Mouse (Mus musculus): Measurements from ENCODE around the gene Ech1. TPM values are rescaled to one million over a fixed set of nuclear protein-coding genes. Genes with fewer than 3 reads are reported as not detected.

Gene Ech1
- total RNA-seq, 1 experiment, result 64.1 TPM

DNA sequence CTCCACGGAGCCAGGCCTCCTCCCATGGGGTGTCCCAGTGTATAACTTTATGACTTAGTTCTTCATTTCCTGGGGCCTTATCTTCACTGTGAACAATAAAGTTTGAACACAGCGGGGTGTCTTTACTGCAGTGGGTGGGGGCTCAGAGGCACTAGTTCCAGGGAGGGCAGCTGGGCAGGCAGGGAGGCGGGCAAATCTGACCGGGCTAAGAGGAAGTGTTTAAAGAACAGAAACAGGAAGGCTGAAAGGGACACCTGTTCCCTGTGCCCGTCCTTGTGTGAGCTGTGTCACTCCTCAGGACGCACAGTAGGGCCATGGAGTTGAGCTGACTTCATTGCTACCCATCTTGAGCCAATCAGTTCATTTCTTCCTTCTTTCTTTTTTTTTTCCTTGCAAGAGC is 7.1 kb downstream of the Ech1 start:
- H3K9me3 ChIP-seq (ENCODE audit: control insufficient read depth, insufficient read depth, low read depth, low read length), result no peaks in the 10 kb centered on the region
- TF ChIP-seq ZC3H11A (IDR thresholded peaks at IDR 0.05; ENCODE audit: borderline replicate concordance, low read depth, low read length), result no peak
- no peak overlapping the region for H3K4me3 ChIP-seq (ENCODE audit: insufficient read depth in 1 of 2, low read depth in 1 of 2, low read length in 2 of 2, poor library complexity in 1 of 2, severe bottlenecking in 1 of 2)
- in situ Hi-C loops (cut with MboI; ENCODE audit: low sequenced_read_pairs in 2 of 2, unreplicated experiment in 2 of 2), result no loop called here
- no peak overlapping the region for H3K27ac ChIP-seq (ENCODE audit: insufficient read depth, low read depth, low read length, poor library complexity, severe bottlenecking)
- H3K9ac ChIP-seq (ENCODE audit: insufficient read depth, low read depth, low read length, poor library complexity, severe bottlenecking), result no peak overlapping the region; the same call in 1 of the 2 replicates
- no peaks in the 10 kb centered on the region for H3K4me1 ChIP-seq (ENCODE audit: control insufficient read depth in 2 of 2, insufficient read depth in 2 of 2, low read length in 2 of 2, poor library complexity in 1 of 2)
- peaks cover 13% of the 10 kb centered on the region for H3K36me3 ChIP-seq (ENCODE audit: control insufficient read depth, insufficient read depth, low read length, poor library complexity, severe bottlenecking)
- DNase-seq (ENCODE audit: low read depth, low spot score), result no peak

GRCm38 (mm10) chr7:28833723-28834347 is 8.8 kb downstream of the Ech1 start, which contains the start of gene Lgals4:
Lgals4 (plus strand) TSS chr7:28833854.
- Histone ChIP-seq H3K36me3 (ENCODE audit: control insufficient read depth, insufficient read depth, low read length, poor library complexity, severe bottlenecking) (peaks cover 13% of the 10 kb centered on the region), H3K9me3 (ENCODE audit: control insufficient read depth, insufficient read depth, low read depth, low read length) (no peaks in the 10 kb centered on the region)
- in situ Hi-C loops (cut with MboI; ENCODE audit: low sequenced_read_pairs in 2 of 2, unreplicated experiment in 2 of 2), result no loop called here

DNA sequence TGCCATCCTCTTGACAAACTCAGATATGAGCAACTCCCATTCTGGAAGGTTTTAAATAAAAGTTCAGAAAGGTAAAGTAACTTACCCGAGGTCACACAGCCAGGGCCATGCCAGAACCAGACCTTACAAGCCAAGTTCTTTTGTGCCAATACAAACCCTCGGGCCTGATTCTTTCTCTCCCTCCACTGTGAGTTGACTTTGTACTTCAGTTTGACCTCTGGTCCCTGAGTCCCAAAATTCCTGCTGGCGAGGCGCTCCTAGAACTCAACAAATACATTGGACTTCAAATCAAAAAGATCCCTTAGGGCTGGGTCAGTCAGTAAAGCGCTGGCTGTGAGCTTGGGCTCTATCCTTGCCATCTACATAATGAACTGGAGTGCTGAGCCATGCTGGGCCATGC is 11.9 kb downstream of the Ech1 start:
- H3K36me3 ChIP-seq (ENCODE audit: control insufficient read depth, insufficient read depth, low read length, poor library complexity, severe bottlenecking), result no peaks in the 10 kb centered on the region
- no peak for DNase-seq (ENCODE audit: low read depth, low spot score)
- H3K9ac ChIP-seq (ENCODE audit: insufficient read depth, low read depth, low read length, poor library complexity, severe bottlenecking), result no peak overlapping the region
- H3K4me3 ChIP-seq (ENCODE audit: insufficient read depth in 1 of 2, low read depth in 1 of 2, low read length in 2 of 2, poor library complexity in 1 of 2, severe bottlenecking in 1 of 2), result no peak overlapping the region
- TF ChIP-seq HCFC1 (IDR thresholded peaks at IDR 0.05; ENCODE audit: borderline replicate concordance, insufficient read depth, low read length), result no peak
- no peak for TF ChIP-seq ZNF384 (IDR thresholded peaks at IDR 0.05; ENCODE audit: low read depth, low read length)
- no peak for TF ChIP-seq ZC3H11A (IDR thresholded peaks at IDR 0.05; ENCODE audit: borderline replicate concordance, low read depth, low read length)
- no peak for TF ChIP-seq CHD2 (IDR thresholded peaks at IDR 0.05; ENCODE audit: low read depth, low read length)
- no peak for TF ChIP-seq MAFK (IDR thresholded peaks at IDR 0.05; ENCODE audit: insufficient read depth, low read depth, low read length)
- H3K27ac ChIP-seq (ENCODE audit: insufficient read depth, low read depth, low read length, poor library complexity, severe bottlenecking), result no peak overlapping the region
- in situ Hi-C loops (cut with MboI; ENCODE audit: low sequenced_read_pairs in 2 of 2, unreplicated experiment in 2 of 2), result no loop called here
- H3K9me3 ChIP-seq (ENCODE audit: control insufficient read depth, insufficient read depth, low read depth, low read length), result no peaks in the 10 kb centered on the region
- no peaks in the 10 kb centered on the region for H3K4me1 ChIP-seq (ENCODE audit: control insufficient read depth in 2 of 2, insufficient read depth in 2 of 2, low read length in 2 of 2, poor library complexity in 1 of 2)

More at GRCm38 (mm10) chr7:28833723-28834347, 8.8 kb downstream of the Ech1 start, which contains the start of gene Lgals4:
- TF ChIP-seq ZNF384 (IDR thresholded peaks at IDR 0.05; ENCODE audit: low read depth, low read length) (no peak), ZC3H11A (IDR thresholded peaks at IDR 0.05; ENCODE audit: borderline replicate concordance, low read depth, low read length) (no peak), CHD2 (IDR thresholded peaks at IDR 0.05; ENCODE audit: low read depth, low read length) (no peak), MAFK (IDR thresholded peaks at IDR 0.05; ENCODE audit: insufficient read depth, low read depth, low read length) (no peak), HCFC1 (IDR thresholded peaks at IDR 0.05; ENCODE audit: borderline replicate concordance, insufficient read depth, low read length) (no peak)
- H3K4me3 ChIP-seq (ENCODE audit: insufficient read depth in 1 of 2, low read depth in 1 of 2, low read length in 2 of 2, poor library complexity in 1 of 2, severe bottlenecking in 1 of 2), result no peak within 1 kb of the TSS
- H3K9ac ChIP-seq (ENCODE audit: insufficient read depth, low read depth, low read length, poor library complexity, severe bottlenecking), result no peak within 1 kb of the TSS
- no peak for DNase-seq (ENCODE audit: low read depth, low spot score)
- H3K4me1 ChIP-seq (ENCODE audit: control insufficient read depth in 2 of 2, insufficient read depth in 2 of 2, low read length in 2 of 2, poor library complexity in 1 of 2), result no peaks in the 10 kb centered on the region
- H3K27ac ChIP-seq (ENCODE audit: insufficient read depth, low read depth, low read length, poor library complexity, severe bottlenecking), result no peak within 1 kb of the TSS

GRCm38 (mm10) chr7:28838331-28838730 is 13.3 kb downstream of the Ech1 start:
- no peaks in the 10 kb centered on the region for H3K4me1 ChIP-seq (ENCODE audit: control insufficient read depth in 2 of 2, insufficient read depth in 2 of 2, low read length in 2 of 2, poor library complexity in 1 of 2)
- DNase-seq (ENCODE audit: low read depth, low spot score), result no peak
- in situ Hi-C loops (cut with MboI; ENCODE audit: low sequenced_read_pairs in 2 of 2, unreplicated experiment in 2 of 2), result no loop called here
- H3K36me3 ChIP-seq (ENCODE audit: control insufficient read depth, insufficient read depth, low read length, poor library complexity, severe bottlenecking), result no peaks in the 10 kb centered on the region
- no peak overlapping the region for H3K4me3 ChIP-seq (ENCODE audit: insufficient read depth in 1 of 2, low read depth in 1 of 2, low read length in 2 of 2, poor library complexity in 1 of 2, severe bottlenecking in 1 of 2)
- H3K27ac ChIP-seq (ENCODE audit: insufficient read depth, low read depth, low read length, poor library complexity, severe bottlenecking), result no peak overlapping the region
- no peak overlapping the region; the same call in 1 of the 2 replicates for H3K9ac ChIP-seq (ENCODE audit: insufficient read depth, low read depth, low read length, poor library complexity, severe bottlenecking)
- TF ChIP-seq ZNF384 (IDR thresholded peaks at IDR 0.05; ENCODE audit: low read depth, low read length) (no peak), MAFK (IDR thresholded peaks at IDR 0.05; ENCODE audit: insufficient read depth, low read depth, low read length) (no peak), CHD2 (IDR thresholded peaks at IDR 0.05; ENCODE audit: low read depth, low read length) (no peak), HCFC1 (IDR thresholded peaks at IDR 0.05; ENCODE audit: borderline replicate concordance, insufficient read depth, low read length) (no peak), ZC3H11A (IDR thresholded peaks at IDR 0.05; ENCODE audit: borderline replicate concordance, low read depth, low read length) (no peak)
- H3K9me3 ChIP-seq (ENCODE audit: control insufficient read depth, insufficient read depth, low read depth, low read length), result no peaks in the 10 kb centered on the region

DNA sequence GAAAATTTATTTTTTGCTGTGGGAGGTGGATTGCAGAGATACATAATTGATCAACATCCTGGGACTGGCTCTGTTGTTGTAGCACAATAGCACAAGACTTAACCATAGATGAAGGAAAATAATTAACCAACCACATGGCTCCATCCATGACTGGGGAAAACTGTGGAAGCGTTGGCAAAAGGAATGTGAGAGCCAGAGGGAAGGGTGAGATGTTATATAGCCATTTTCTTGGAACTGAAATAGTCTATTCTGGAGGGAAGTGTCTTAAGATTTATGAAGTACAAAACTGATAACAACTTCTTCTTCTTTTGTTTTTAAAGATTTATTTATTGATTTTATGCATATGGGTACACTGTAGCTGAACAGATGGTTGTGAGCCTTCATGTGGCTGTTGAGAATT is 22.3 kb downstream of the Ech1 start:
- in situ Hi-C loops (cut with MboI; ENCODE audit: low sequenced_read_pairs in 2 of 2, unreplicated experiment in 2 of 2), result no loop called here
- TF ChIP-seq CHD2 (IDR thresholded peaks at IDR 0.05; ENCODE audit: low read depth, low read length) (no peak), ZC3H11A (IDR thresholded peaks at IDR 0.05; ENCODE audit: borderline replicate concordance, low read depth, low read length) (no peak), ZNF384 (IDR thresholded peaks at IDR 0.05; ENCODE audit: low read depth, low read length) (no peak), MAFK (IDR thresholded peaks at IDR 0.05; ENCODE audit: insufficient read depth, low read depth, low read length) (no peak), HCFC1 (IDR thresholded peaks at IDR 0.05; ENCODE audit: borderline replicate concordance, insufficient read depth, low read length) (no peak)
- Histone ChIP-seq H3K4me1 (ENCODE audit: control insufficient read depth in 2 of 2, insufficient read depth in 2 of 2, low read length in 2 of 2, poor library complexity in 1 of 2) (no peaks in the 10 kb centered on the region; a peak in 1 of 4 replicates), H3K36me3 (ENCODE audit: control insufficient read depth, insufficient read depth, low read length, poor library complexity, severe bottlenecking) (no peaks in the 10 kb centered on the region), H3K9me3 (ENCODE audit: control insufficient read depth, insufficient read depth, low read depth, low read length) (no peaks in the 10 kb centered on the region), H3K27ac (ENCODE audit: insufficient read depth, low read depth, low read length, poor library complexity, severe bottlenecking) (no peak overlapping the region), H3K4me3 (ENCODE audit: insufficient read depth in 1 of 2, low read depth in 1 of 2, low read length in 2 of 2, poor library complexity in 1 of 2, severe bottlenecking in 1 of 2) (no peak overlapping the region), H3K9ac (ENCODE audit: insufficient read depth, low read depth, low read length, poor library complexity, severe bottlenecking) (no peak overlapping the region)
- DNase-seq (ENCODE audit: low read depth, low spot score), result no peak

Data from ES-E14 (cell line).